Mouse (Mus musculus) left cerebral cortex, adult 18-20 months (tissue): ENCODE data around the gene Lrba. TPM values are rescaled to one million over a fixed set of nuclear protein-coding genes. Genes with fewer than 3 reads are reported as not detected.

ENCODE experiments used
- DNase-seq, 2 experiments: peaks; one replicate each; pipeline ENCODE4 v3.0.0; 2021 to 2022; ENCODE audit warnings: low spot score in 2 of 2, mixed read lengths in 1 of 2
- long read RNA-seq, 2 experiments: library from polyadenylated mRNA; stranded (forward); transcript quantifications; one replicate each; pipeline ENCODE4 v2.0.0; 2021
- total RNA-seq, 2 experiments: library from RNA; stranded (reverse); gene quantifications; 2 replicates each; pipeline ENCODE4 v1.2.3; 2021

Gene Lrba
- total RNA-seq, result 10 to 100 TPM; 29.6 to 31.6 TPM
- long read RNA-seq, experiment 1, partial matches to known transcripts, result 1 of 6 reads
- long read RNA-seq, experiment 1, other reads (novel, unspliced or antisense), result 5 of 6 reads
- long read RNA-seq, experiment 2, partial matches to known transcripts, result 3 of 8 reads
- long read RNA-seq, experiment 2, other reads (novel, unspliced or antisense), result 5 of 8 reads

- DNase-seq, result peak; percentile 37 to 64
Measured at GRCm38 (mm10) chr3:86224564-86225421, at the start of gene Lrba. Lrba (plus strand) TSS chr3:86224680.

GRCm38 (mm10) chr3:86179714-86180113 is 44.8 kb upstream of the Lrba start:
- DNase-seq, result no peak

- no peak for DNase-seq
Measured at GRCm38 (mm10) chr3:86181107-86181506, 43.4 kb upstream of the Lrba start.

GRCm38 (mm10) chr3:86184546-86184945 is 39.9 kb upstream of the Lrba start:
- DNase-seq, result no peak

- DNase-seq, result no peak
Measured at GRCm38 (mm10) chr3:86187736-86188389, 36.6 kb upstream of the Lrba start.

- DNase-seq, result peak; percentile 3 to 12
Measured at GRCm38 (mm10) chr3:86195981-86196380, 28.5 kb upstream of the Lrba start.

- DNase-seq, result no peak
Measured at GRCm38 (mm10) chr3:86196471-86196870, 28.0 kb upstream of the Lrba start.

- no peak for DNase-seq
Measured at GRCm38 (mm10) chr3:86201645-86202175, 22.8 kb upstream of the Lrba start.

GRCm38 (mm10) chr3:86202449-86202848 is 22.0 kb upstream of the Lrba start:
- DNase-seq, result no peak

- DNase-seq, result no peak
Measured at GRCm38 (mm10) chr3:86204608-86205358, 19.7 kb upstream of the Lrba start.

- DNase-seq, result no peak
Measured at GRCm38 (mm10) chr3:86206556-86206955, 17.9 kb upstream of the Lrba start.

GRCm38 (mm10) chr3:86210267-86210939 is 14.1 kb upstream of the Lrba start:
- no peak for DNase-seq

- DNase-seq, result no peak
Measured at GRCm38 (mm10) chr3:86210959-86211358, 13.5 kb upstream of the Lrba start.

- DNase-seq, result no peak
Measured at GRCm38 (mm10) chr3:86214248-86214647, 10.2 kb upstream of the Lrba start.

GRCm38 (mm10) chr3:86223634-86224313 is 706 bp upstream of the Lrba start:
- peak; percentile 78 to 88 for DNase-seq

GRCm38 (mm10) chr3:86224314-86224563 is 241 bp upstream of the Lrba start:
- DNase-seq, result peak in 1 of 2 experiments; percentile 63

- DNase-seq, result no peak
Measured at GRCm38 (mm10) chr3:86231532-86232086, 7.1 kb downstream of the Lrba start.

GRCm38 (mm10) chr3:86247193-86247592 is 22.7 kb downstream of the Lrba start:
- DNase-seq, result no peak

GRCm38 (mm10) chr3:86251212-86251611 is 26.7 kb downstream of the Lrba start:
- DNase-seq, result no peak

- no peak for DNase-seq
Measured at GRCm38 (mm10) chr3:86252588-86252987, 28.1 kb downstream of the Lrba start.
